Mouse (Mus musculus) midbrain, embryonic 12.5 days (tissue): ENCODE results near the gene Prrx1. TPM values are rescaled to one million over a fixed set of nuclear protein-coding genes. Genes with fewer than 3 reads are reported as not detected.

Experiments
- ATAC-seq: fragments of 200-750 bp; cut with Nextera tagmentation; 2 replicates; pipeline ENCODE4 v1.8.0; 2017; ENCODE audit warnings: low read depth, moderate TSS enrichment, moderate library complexity; ENCODE audit not compliant: low FRiP score
- H3K27ac ChIP-seq: fragments of 300-500 bp; sonication (generic); replicated peaks from 2 replicates; pipeline ENCODE4 v1.5.1; 2016; ENCODE audit warnings: mild to moderate bottlenecking
- H3K27me3 ChIP-seq: fragments of 300-500 bp; sonication (generic); 2 replicates; pipeline ENCODE4 v1.6.1; 2016; ENCODE audit warnings: mild to moderate bottlenecking
- H3K36me3 ChIP-seq: fragments of 300-500 bp; sonication (generic); 2 replicates; pipeline ENCODE4 v1.6.1; 2016
- H3K4me1 ChIP-seq: fragments of 300-500 bp; sonication (generic); 2 replicates; pipeline ENCODE4 v1.6.1; 2016
- H3K4me2 ChIP-seq: fragments of 300-500 bp; sonication (generic); replicated peaks from 2 replicates; pipeline ENCODE4 v1.6.1; 2016; ENCODE audit warnings: mild to moderate bottlenecking, moderate library complexity
- H3K4me3 ChIP-seq: fragments of 300-500 bp; sonication (generic); 2 replicates; pipeline ENCODE4 v1.5.1; 2016; ENCODE audit warnings: mild to moderate bottlenecking
- H3K9ac ChIP-seq: fragments of 300-500 bp; sonication (generic); replicated peaks from 2 replicates; pipeline ENCODE4 v1.6.1; 2016; ENCODE audit warnings: mild to moderate bottlenecking, moderate library complexity
- H3K9me3 ChIP-seq: fragments of 300-500 bp; sonication (generic); 2 replicates; pipeline ENCODE4 v1.6.1; 2016; ENCODE audit warnings: mild to moderate bottlenecking
- WGBS: fragments of 180-500 bp; shearing (Covaris S2); methylation state at CpG from one replicate; pipeline ENCODE4 v1.1.7; 2016; 5-methylcytosine and 5-hydroxymethylcytosine counted together
- polyA plus RNA-seq: library from polyadenylated mRNA; unstranded; fragments of >200 nt; fragmentation: Nextera tagmentation; extraction: Ambion mirVana; gene quantifications from 2 replicates; pipeline ENCODE4 v1.2.1, GENCODE M21; 2016

The Prrx1 gene
- polyA plus RNA-seq, 1 experiment from 2014 or later = 25.4 TPM

GRCm38 (mm10) chr1:163309466-163309865, 4.0 kb downstream of the Prrx1 start:
- Histone ChIP-seq H3K27me3 (peaks cover 81% of the 10 kb centered on the region), H3K4me2 (0 out of 2 replicates have a peak overlapping the region, but pooled peaks have one; percentile 47), H3K27ac (no peak overlapping the region), H3K9ac (no peak overlapping the region), H3K4me1 (peaks cover 32% of the 10 kb centered on the region), H3K9me3 (no peaks in the 10 kb centered on the region), H3K36me3 (no peaks in the 10 kb centered on the region), H3K4me3 (no peak overlapping the region)
- ATAC-seq = no peak
- 5% methylated on average over 2 of the region's 2 CpGs for WGBS

- Histone ChIP-seq H3K4me1 (peaks cover 29% of the 10 kb centered on the region), H3K9me3 (no peaks in the 10 kb centered on the region), H3K27me3 (peaks cover 74% of the 10 kb centered on the region), H3K36me3 (no peaks in the 10 kb centered on the region), H3K4me3 (peak overlapping the region; percentile 23), H3K27ac (no peak overlapping the region), H3K9ac (no peak overlapping the region), H3K4me2 (peak overlapping the region; percentile 47)
- under 1% methylated on average over 24 of the region's 24 CpGs for WGBS
- ATAC-seq = peak; percentile 64
These were observed 4.9 kb downstream of the Prrx1 start for GRCm38 (mm10) chr1:163308631-163309030.

- H3K9me3 ChIP-seq = no peaks in the 10 kb centered on the region
- no peak overlapping the region for H3K9ac ChIP-seq
- no peak overlapping the region for H3K4me3 ChIP-seq
- peaks cover 23% of the 10 kb centered on the region for H3K4me1 ChIP-seq
- H3K4me2 ChIP-seq = no peak overlapping the region
- no peaks in the 10 kb centered on the region for H3K36me3 ChIP-seq
- 14% methylated on average over 11 of the region's 11 CpGs for WGBS
- peaks cover 65% of the 10 kb centered on the region for H3K27me3 ChIP-seq
- ATAC-seq = no peak
- no peak overlapping the region for H3K27ac ChIP-seq
These were observed 5.8 kb downstream of the Prrx1 start for GRCm38 (mm10) chr1:163307706-163308105.

GRCm38 (mm10) chr1:163305956-163306355, 7.6 kb downstream of the Prrx1 start:
- ATAC-seq = no peak
- peaks cover 12% of the 10 kb centered on the region for H3K4me1 ChIP-seq
- no peak overlapping the region for H3K4me2 ChIP-seq
- no peak overlapping the region for H3K9ac ChIP-seq
- H3K36me3 ChIP-seq = no peaks in the 10 kb centered on the region
- H3K27ac ChIP-seq = no peak overlapping the region
- H3K27me3 ChIP-seq = peaks cover 47% of the 10 kb centered on the region
- H3K9me3 ChIP-seq = no peaks in the 10 kb centered on the region
- WGBS = 42% methylated on average over 1 of the region's 1 CpGs
- no peak overlapping the region for H3K4me3 ChIP-seq

GRCm38 (mm10) chr1:163304837-163305236, 8.7 kb downstream of the Prrx1 start:
- Histone ChIP-seq H3K27me3 (peaks cover 36% of the 10 kb centered on the region), H3K4me3 (no peak overlapping the region), H3K4me1 (peaks cover 12% of the 10 kb centered on the region), H3K9me3 (no peaks in the 10 kb centered on the region), H3K27ac (no peak overlapping the region), H3K9ac (no peak overlapping the region), H3K36me3 (no peaks in the 10 kb centered on the region), H3K4me2 (no peak overlapping the region)
- WGBS = 87% methylated on average over 3 of the region's 3 CpGs
- no peak for ATAC-seq

GRCm38 (mm10) chr1:163302292-163302691, 11.2 kb downstream of the Prrx1 start:
- H3K27me3 ChIP-seq = peaks cover 11% of the 10 kb centered on the region
- H3K4me3 ChIP-seq = no peak overlapping the region
- no peak for ATAC-seq
- 47% methylated on average over 6 of the region's 6 CpGs for WGBS
- H3K9me3 ChIP-seq = no peaks in the 10 kb centered on the region
- H3K36me3 ChIP-seq = no peaks in the 10 kb centered on the region
- H3K9ac ChIP-seq = no peak overlapping the region
- no peaks in the 10 kb centered on the region for H3K4me1 ChIP-seq
- H3K27ac ChIP-seq = no peak overlapping the region
- H3K4me2 ChIP-seq = no peak overlapping the region

GRCm38 (mm10) chr1:163293152-163293551, 20.4 kb downstream of the Prrx1 start:
- Histone ChIP-seq H3K4me3 (no peak overlapping the region), H3K9ac (no peak overlapping the region), H3K4me1 (no peaks in the 10 kb centered on the region), H3K4me2 (no peak overlapping the region), H3K27ac (no peak overlapping the region), H3K27me3 (no peaks in the 10 kb centered on the region), H3K36me3 (no peaks in the 10 kb centered on the region), H3K9me3 (no peaks in the 10 kb centered on the region)
- WGBS = 90% methylated on average over 4 of the region's 4 CpGs
- no peak for ATAC-seq

- H3K4me1 ChIP-seq = no peaks in the 10 kb centered on the region
- ATAC-seq = no peak
- no peak overlapping the region for H3K4me3 ChIP-seq
- no peak overlapping the region for H3K4me2 ChIP-seq
- H3K36me3 ChIP-seq = no peaks in the 10 kb centered on the region
- no peak overlapping the region for H3K27ac ChIP-seq
- no peaks in the 10 kb centered on the region for H3K27me3 ChIP-seq
- H3K9me3 ChIP-seq = no peaks in the 10 kb centered on the region
- 94% methylated on average over 2 of the region's 2 CpGs for whole genome bisulfite sequencing
- H3K9ac ChIP-seq = no peak overlapping the region
These were observed 21.6 kb downstream of the Prrx1 start for GRCm38 (mm10) chr1:163291925-163292324.

GRCm38 (mm10) chr1:163289131-163289530, 24.4 kb downstream of the Prrx1 start:
- 86% methylated on average over 7 of the region's 7 CpGs for WGBS
- no peaks in the 10 kb centered on the region for H3K27me3 ChIP-seq
- H3K4me1 ChIP-seq = no peaks in the 10 kb centered on the region
- no peaks in the 10 kb centered on the region for H3K36me3 ChIP-seq
- no peak overlapping the region for H3K9ac ChIP-seq
- no peak for ATAC-seq
- no peak overlapping the region for H3K4me2 ChIP-seq
- H3K4me3 ChIP-seq = no peak overlapping the region
- H3K27ac ChIP-seq = no peak overlapping the region
- H3K9me3 ChIP-seq = no peaks in the 10 kb centered on the region

GRCm38 (mm10) chr1:163285539-163285938, 28.0 kb downstream of the Prrx1 start:
- no peak overlapping the region for H3K4me2 ChIP-seq
- no peaks in the 10 kb centered on the region for H3K36me3 ChIP-seq
- ATAC-seq = no peak
- no peak overlapping the region for H3K9ac ChIP-seq
- WGBS = 53% methylated on average over 1 of the region's 1 CpGs
- H3K9me3 ChIP-seq = no peaks in the 10 kb centered on the region
- H3K27ac ChIP-seq = no peak overlapping the region
- H3K4me3 ChIP-seq = no peak overlapping the region
- peaks cover 10% of the 10 kb centered on the region; the same call in 1 of the 2 replicates for H3K4me1 ChIP-seq
- no peaks in the 10 kb centered on the region for H3K27me3 ChIP-seq

GRCm38 (mm10) chr1:163285136-163285535, 28.4 kb downstream of the Prrx1 start:
- ATAC-seq = no peak
- Histone ChIP-seq H3K9ac (no peak overlapping the region), H3K36me3 (no peaks in the 10 kb centered on the region), H3K4me3 (no peak overlapping the region), H3K9me3 (no peaks in the 10 kb centered on the region), H3K27me3 (no peaks in the 10 kb centered on the region), H3K4me1 (peaks cover 12% of the 10 kb centered on the region; the same call in 1 of the 2 replicates), H3K4me2 (no peak overlapping the region), H3K27ac (no peak overlapping the region)
- 21% methylated on average over 3 of the region's 3 CpGs for WGBS

- Histone ChIP-seq H3K27ac (no peak overlapping the region), H3K9me3 (no peaks in the 10 kb centered on the region), H3K27me3 (no peaks in the 10 kb centered on the region), H3K4me1 (peaks cover 12% of the 10 kb centered on the region; the same call in 1 of the 2 replicates), H3K9ac (no peak overlapping the region), H3K36me3 (no peaks in the 10 kb centered on the region), H3K4me3 (no peak overlapping the region), H3K4me2 (no peak overlapping the region)
- 89% methylated on average over 9 of the region's 9 CpGs for WGBS
- no peak for ATAC-seq
These were observed 29.4 kb downstream of the Prrx1 start for GRCm38 (mm10) chr1:163283980-163284635.
